Mouse (Mus musculus) left cerebral cortex, adult 11 months (tissue): ENCODE measurements at regions not wholly inside any gene's neighbourhood (a gene's known extent, or its start where the extent isn't known, plus 50 kb on each side); places are given as distances from the start of the nearest gene placed in this dataset.

Source experiments
- DNase-seq: peaks from one replicate; pipeline ENCODE4 v3.0.0; 2022; ENCODE audit warnings: low spot score

DNA sequence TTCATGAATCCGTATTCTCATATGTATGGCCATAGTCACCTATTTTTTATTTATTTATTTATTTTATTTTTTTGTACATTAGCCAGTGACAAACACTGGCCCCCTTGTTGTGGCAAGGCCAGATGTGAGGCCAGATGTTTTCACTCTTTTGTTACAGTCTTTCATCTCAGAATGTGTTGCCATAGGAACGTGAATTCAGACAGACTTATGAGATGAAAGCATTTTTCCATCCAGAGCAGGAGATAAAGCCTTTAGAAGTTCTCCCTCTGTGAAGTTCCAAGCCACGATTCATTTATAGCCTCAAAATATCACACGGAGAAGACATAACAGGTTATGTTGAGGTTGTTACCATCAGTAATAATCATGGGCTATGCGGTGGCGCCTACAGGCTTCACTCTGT, 220.9 kb downstream of the Arpp21 start:
- DNase-seq: no peak

DNA sequence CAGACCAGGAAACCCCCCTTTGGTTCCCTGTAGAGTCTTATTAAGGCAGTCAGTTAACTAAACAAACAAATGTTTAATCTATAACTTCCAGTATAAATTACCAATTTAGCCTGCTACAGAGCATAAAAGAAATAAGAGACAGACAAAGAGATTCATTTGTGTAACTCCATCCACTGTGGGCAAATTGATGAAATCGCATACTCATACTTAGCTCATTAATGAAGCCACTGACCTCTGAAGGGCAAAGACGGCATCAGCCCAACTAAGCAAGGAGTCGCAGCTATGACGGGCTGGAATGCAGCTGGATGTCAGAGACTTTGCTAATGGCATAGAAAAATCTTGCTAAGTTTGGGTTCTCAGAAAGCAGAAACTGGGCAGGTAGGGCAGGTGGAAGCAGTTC, 241.3 kb downstream of the Arpp21 start:
- DNase-seq: no peak

DNA sequence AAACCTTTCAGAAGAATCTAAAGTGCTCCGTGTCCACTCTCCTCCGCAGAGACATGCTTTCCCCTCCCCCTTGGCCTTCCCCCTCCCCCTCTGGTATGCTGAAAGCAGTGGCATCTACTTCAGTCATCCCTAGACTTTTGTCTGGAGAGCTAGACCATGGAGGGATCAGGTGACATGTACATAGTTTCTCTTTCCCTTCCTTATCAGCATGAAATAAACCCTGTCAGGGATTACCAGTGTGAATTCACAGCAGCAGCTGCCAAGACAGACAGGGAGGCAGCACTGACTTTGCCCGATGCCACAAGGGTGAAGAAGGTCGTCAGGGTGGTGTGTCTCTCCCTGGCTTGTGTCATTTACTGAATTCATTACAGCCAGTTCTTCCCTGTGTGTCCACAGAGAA, 241.9 kb downstream of the Arpp21 start:
- DNase-seq: no peak

DNA sequence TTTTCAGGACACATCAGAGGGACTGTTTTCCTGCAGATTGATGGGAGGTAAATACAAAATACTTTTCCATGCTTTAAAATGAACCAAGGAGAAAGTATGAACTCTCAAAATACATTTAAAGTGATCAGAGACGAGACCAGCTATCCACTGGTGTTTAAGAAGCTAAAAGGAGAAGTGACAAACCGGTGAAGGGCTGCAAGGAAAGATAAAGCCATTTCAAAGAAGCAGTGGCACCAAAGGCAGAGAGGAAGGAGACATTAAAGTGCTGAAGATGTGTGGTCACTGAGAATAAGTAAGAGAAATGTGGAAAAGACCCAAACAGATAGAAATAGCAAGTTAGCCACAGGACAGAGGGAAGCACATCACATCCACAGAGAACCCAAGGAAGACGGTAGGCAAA, 245.7 kb downstream of the Arpp21 start:
- DNase-seq: no peak

DNA sequence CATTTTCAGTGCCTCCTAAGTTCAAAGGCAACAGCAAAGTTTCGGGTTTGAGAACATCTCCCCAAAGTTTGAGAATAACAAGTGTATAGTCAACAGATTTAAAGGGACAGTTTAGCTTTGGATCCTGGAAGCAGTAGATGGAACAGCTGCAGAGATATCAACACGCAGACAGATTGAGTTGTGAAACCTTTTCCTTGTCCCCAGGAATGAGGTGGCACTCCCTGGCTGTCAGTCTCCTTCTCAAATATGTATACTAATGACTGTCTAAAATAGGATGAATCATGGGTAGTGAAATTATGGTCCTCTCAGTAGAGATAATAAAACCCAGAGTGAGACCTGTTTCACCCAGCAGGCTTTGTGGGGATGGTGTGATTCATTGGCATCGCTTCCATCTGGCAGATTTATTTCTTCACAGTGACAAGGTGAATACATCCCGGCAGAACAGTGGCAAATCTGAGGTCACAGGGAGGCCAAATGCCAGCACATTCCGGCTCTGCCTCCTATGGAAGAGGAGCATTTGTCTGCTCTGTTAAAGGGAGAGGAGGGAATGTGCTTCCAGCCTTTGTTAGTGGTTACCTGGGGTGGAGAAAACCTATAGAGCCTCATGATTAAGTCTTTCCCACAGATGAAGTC, 272.2 kb downstream of the Arpp21 start:
- DNase-seq: no peak

DNA sequence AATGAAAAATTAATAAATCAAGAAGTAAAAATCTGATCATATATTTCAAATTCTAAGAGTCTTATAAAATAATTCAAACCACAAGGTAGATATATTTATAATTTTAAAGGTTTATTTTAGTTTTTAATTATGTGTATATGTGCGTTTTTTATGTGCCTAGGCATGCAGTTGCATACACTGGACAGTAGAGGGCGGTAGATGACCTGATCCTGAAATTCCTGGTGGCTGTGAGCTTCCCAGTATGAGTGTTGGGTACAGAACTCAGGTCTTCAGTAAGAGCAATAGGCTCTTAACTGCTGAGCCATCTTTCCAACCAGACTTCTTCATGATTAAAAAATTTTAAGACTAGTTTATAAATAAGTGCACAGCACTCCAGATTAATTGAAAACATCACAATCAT, 267.7 kb upstream of the Stac start:
- DNase-seq: no peak

DNA sequence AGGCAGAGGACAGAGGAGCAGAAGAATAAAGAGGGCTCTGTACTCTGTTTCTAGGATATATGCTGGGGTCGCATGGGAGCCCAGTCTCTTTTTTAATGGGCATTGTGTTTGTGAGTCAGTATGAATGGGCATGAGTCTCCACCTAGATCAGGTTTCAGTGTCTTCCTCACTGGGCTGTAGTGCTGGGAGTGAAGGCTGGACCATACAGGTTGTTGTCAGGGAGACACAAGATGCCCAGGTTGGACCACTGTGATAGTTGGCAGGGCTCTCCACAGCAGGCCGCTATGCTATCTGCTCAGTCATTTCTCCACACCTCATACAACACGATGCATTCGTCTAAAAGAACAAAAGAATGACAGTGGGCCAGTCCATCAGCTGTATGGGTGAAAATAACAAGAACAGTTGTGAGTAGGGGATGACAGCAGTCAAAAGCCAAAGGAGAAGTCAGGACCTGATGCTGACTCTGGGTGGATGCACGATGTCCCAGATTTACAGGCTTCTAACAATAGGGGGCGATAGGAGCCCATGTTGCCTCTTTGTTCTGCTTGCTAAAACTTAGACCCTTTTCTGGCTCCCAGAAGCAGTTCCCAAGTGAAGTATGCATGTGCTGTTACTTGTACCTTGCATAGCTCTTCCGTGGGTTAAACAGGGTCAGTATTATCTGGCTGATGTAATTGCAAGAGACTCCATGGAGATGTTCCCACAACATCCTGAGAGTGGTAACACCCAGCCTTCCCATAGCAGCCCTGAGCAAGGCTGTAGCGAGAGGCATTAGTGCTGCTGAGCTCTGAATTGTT, 249.3 kb upstream of the Stac start:
- DNase-seq: no peak

DNA sequence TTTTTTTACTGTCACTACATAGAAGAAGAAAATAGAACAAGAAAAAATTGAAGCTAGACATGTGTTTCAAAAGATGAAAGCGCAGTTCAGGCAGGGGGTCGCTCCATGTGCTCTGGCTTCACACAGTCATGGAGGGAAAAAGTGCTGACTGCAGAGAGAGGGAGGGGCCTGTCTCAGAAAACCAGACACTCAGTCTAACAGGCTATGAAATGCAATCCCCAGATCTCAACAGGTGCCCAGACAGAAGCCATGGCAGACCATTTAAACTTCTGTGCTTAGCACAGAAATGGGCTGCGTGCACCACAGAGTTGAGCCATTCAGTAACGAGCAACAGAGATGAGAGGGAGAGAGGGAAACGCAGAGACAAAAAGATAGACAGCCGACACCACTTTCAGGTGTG, 242.3 kb upstream of the Stac start:
- no peak for DNase-seq

DNA sequence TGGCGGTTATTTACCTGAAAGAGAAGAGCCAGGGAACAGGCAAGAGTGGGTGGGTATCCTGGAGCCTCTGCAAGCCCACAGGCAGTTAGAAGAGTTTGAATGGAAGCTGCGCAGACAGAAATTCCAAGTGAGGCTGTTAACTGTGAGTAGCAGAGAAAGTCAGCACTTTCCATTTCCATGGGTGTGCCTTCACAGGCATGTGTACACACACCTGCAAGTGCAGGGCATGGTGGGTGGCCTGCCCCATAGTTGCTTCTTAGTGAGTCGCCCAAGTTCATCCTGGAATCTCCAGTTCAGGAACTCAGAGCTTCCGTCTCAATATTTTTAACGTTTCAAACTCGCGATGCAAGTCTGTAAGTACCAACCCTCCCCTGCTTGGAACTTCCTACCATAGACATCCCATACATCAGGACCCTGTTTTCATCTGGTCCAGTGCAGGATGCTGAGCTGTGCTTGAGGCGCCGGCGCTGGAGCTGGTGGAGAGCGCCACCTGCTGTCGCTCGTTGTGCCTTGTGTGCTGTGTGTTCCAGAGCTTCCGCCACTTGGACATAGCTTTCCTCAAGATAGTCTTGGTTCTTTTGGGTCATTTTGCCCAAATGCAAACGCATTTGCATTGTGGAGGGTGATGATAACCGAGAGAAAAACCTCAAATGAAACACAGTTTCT, 228.3 kb upstream of the Stac start:
- DNase-seq: peak; percentile 41

DNA sequence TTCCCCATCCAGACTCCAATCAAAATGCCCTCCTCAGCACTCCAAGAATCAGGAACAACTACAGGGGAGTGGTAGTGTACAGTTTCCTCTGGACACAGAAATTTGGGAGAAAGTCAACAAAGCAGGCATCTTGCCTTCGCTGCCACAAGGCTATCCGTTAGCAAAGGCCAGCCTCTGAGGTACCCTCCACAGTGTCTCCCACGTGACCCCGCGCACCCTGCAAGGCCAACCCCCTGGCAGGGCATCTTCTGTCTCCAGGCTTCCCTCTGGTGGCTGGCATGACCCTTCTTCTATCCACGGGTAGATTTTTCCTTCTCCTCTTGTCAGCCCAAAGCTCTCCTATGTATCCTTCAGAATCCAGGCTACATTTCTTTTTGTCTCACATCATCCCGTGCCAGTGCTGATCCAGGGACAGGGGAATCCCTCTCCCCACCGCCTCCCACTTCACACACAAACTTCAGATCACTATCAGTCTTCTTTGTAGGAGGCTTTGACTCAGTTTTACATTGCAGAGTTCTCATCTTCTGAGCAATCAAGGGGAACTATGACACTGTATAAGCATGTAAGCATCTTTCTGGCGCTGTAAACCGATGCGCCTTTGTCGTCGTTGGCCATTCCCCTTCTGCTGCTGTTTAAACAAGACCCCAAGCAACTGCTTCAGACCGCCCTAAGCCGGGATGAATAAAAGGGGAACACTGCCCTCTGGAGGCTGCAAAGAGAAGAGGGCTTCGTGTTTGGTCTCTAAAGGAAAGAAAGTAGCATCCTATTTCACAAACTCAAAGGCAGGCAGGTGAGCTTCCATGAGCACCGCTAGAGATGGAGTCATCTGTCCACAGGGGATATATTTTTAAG, 226.8 kb upstream of the Stac start:
- DNase-seq: no peak

DNA sequence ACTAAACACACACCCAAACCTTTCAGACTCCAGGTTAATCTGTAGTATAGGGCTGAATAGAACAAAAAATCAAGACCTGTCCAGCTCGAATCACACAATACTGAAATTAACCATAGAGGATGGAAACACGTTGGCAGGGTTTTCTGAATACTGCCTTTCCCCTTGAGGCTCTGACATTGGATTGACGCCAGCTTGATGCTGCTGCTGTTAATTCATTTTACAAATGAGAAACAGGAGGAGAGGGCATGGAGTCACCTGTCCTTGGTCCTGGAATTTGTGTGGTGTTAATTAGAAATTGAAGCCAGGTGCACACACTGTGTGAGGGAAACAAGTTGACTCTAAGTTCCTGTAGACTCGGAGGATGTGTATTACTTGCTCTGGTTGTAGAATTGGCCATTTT, 218.7 kb upstream of the Stac start:
- no peak for DNase-seq

DNA sequence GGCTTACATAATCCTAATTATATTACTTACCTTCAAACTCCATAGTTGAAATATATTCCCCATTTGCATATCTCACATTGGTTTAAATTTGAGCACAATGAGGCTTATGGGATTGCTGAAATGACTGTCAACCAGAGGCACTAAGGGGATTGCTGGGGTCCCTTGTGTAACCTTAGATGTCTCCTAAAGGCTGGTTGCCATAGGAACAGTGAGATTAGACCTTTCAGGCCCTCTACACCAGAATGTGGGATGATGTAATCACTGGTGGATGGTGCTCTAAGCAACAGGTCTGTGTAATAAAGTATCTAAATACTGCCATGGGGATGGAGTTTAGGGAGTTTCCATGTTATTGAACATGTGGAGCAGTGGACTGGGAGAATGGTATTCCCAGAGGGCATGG, 210.0 kb upstream of the Stac start:
- DNase-seq: no peak

DNA sequence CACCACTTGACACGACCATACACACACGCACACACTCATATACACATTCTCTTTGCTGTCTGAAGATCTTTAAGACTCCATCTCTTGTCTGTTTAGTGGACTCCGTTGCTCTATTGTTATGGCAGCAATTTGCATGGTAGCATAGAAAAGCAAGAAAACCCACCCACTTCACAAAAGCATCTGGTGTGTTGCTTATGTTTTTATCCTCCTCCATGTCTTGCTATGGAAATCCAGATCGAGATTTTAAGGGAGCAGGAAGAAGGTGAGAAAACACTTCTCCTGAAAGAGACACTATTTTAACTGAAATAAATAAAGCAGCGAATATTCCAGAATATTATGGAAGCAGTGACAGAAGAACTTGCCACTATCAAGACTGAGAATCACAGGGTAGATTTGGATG, 207.5 kb upstream of the Stac start:
- DNase-seq: no peak

DNA sequence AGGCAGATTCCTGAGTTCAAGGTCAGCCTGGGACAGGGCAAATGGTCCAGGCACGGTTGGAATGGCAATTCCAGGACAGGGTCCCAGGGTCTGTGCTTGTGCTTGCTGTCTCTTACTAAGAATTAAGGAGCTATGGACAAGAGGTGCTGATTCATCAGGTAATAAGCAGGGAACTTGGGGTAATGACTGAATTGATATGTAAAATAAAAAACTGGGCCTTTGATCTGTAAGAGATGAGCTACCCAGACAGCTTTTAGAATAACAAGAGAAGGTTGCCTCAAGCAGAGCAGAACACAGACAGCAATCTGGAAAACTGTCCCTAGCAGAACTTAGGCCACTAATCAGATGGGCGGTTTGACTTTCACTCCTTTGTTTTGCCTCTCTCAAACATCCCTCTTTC, 189.6 kb upstream of the Stac start:
- no peak for DNase-seq

DNA sequence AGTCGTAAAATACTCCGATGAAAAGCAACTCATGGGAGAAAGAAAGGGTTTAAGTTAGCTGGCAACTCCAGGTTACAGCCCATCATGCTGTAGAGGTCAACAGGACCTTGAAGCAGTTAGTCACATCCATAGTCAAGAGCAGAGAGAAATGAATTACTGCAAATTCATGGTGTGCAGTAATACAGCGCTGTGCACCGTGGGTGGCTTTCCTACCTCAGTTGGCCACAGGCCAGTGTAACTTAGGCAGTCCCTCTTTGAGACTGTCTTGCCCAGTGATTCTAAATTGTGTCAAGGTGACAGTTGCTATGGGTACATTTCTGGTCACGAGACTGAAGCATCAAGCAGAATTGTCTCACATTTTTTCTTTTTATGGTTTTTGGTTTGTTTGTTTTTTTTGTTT, 186.7 kb upstream of the Stac start:
- DNase-seq: no peak

DNA sequence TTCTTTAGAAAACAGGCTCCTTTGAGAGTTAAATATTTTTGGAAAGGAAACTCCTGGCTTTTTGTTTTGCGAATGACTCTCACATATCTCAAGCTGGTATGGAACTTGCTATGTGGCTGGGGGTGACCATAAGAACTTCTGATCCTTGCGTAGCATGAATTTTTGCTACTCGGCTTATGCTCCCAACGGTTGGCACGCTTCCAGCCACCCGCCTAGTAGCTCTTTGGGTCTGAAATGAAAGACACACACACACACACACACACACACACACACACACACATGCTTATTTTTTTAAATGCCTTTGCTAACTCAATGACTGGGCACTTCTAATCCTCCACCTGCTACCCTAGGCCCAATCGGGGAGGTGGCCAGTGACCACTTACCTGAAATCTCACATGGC, 180.3 kb upstream of the Stac start:
- no peak for DNase-seq

DNA sequence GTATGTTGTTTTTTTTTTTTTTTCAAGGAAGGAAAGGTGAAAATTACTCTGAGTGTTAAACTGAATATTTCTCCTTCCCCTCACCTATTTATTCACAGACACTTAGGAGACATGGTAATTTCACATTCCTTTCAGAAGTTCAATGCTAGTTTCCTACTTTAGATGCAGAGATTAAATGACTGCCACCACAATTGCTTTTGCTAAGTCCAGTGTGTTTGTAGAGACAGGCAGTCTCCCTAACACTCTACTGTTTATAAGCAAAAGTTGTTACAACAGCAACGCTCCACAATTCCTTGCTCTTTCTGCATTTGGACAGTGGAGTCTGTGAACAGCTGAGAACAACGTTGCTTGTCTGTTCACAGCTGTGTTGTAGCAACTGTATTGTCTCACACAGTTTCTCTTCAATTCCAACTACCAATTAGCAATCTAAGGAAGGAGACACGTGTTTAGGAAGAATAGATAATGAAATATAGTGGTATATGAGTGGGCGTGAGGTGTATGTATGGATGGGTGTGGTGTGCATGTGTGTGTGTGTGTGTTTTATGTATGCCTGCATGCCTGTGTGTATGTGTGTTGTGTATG, 179.7 kb upstream of the Stac start:
- DNase-seq: no peak

DNA sequence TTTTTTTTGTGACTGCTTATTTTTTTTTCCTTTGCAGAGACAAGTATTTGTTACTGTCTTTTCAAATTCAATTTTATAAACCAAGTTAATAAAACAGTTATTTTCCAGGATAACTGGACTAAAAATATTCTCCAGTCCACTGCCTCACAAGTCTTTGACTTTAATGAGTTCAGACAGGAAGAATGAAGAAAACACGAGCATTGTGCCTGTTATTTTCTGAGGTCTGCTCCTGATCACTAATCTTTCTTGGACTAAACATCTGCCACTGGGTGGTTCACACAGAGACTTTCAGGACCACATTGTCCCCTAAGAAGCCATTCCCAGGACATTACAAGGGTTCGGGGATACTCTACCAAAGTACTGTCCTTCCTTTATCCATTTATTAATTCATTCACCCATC, 167.9 kb upstream of the Stac start:
- no peak for DNase-seq

DNA sequence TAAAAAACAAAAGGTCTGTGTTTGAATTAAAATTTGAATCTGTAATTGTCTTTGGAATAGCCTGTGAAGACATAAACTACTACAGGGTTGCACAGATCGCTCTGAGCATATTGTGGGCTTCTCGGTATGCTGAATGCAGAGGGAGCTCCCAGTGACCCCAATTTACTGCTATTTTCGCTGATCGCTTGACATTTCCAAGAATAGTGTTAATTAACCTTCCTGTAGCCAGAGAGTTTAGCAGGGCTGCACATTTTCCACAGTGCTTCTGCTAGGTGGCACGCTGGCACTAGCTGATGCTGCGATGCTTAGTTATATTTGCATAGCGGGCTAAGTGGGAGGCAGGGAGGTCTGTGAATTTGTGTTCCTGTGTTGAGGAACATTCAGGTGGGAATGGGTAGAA, 164.8 kb upstream of the Stac start:
- no peak for DNase-seq

DNA sequence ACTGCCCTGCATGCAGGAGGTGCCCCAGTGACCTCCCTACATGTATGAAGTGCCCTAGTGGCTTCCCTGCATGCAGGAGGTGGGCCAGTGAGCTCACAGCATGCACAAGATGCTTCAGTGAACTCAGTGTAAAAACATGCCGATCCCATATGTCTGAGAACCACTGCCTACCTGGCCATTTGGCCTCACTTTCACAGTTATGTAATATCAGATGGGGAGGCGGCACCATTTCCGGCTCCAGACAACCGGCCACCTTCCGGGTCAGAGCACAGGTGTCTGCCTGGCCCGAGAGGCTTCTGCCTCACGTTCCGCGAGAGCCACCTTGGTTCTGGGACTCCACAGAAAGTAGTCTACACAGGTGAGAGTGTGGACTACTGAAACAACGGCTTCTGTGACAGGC, 156.2 kb upstream of the Stac start:
- DNase-seq: no peak

DNA sequence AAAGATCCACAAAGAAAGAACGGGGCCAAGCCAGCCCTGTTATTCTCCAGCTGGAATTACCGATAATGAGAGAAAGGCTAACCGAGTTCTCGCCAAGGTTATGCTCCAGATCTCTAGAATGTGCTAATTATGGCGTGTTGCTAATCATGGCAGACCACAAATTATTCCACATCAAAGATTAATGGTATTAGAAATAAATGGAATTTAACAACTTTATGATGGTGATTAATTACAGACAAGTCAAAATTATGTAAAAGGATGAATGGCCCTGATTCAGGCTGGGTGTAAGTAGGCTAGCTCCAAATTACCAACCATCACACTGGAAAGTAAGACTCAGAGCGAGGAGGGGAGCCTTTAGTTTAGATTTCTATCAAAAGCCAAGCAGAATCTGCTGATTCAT, 151.0 kb upstream of the Stac start:
- DNase-seq: no peak
